Mouse (Mus musculus): Measurements from ENCODE around the gene Runx1.

Runx1 gene

GRCm38 (mm10) chr16:92825908-92826650 is at the start of gene Runx1:
Gene Runx1, minus strand, starts transcription at chr16:92826149.
- DNase-seq (ENCODE audit: low spot score in 2 of 2), result no peak

DNA sequence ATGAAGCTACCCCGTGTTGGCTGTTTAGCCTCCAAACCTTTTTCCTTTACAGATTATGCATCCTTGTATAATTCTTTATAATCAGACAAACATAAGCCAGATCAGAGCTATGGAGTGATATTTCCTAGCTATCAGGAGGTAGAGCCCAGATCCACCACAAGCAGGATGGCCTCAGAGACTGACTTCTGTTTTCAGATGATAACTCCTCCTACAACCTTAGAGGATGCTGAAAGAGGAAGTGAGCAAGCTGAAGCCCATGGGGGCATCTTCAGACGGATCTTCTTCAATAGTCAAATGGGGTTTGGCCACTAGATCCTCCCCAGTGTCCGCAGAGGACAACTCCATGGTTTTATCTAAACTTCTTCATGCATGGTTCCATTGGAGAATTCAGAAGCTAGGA is 48.1 kb upstream of the Runx1 start:
- no peak for DNase-seq (ENCODE audit: low spot score in 2 of 2)

- DNase-seq (ENCODE audit: low spot score in 2 of 2), result no peak
Measured at GRCm38 (mm10) chr16:92871728-92872127, 45.8 kb upstream of the Runx1 start.

GRCm38 (mm10) chr16:92868550-92868949 is 42.6 kb upstream of the Runx1 start:
- no peak for DNase-seq (ENCODE audit: low spot score in 2 of 2)

DNA sequence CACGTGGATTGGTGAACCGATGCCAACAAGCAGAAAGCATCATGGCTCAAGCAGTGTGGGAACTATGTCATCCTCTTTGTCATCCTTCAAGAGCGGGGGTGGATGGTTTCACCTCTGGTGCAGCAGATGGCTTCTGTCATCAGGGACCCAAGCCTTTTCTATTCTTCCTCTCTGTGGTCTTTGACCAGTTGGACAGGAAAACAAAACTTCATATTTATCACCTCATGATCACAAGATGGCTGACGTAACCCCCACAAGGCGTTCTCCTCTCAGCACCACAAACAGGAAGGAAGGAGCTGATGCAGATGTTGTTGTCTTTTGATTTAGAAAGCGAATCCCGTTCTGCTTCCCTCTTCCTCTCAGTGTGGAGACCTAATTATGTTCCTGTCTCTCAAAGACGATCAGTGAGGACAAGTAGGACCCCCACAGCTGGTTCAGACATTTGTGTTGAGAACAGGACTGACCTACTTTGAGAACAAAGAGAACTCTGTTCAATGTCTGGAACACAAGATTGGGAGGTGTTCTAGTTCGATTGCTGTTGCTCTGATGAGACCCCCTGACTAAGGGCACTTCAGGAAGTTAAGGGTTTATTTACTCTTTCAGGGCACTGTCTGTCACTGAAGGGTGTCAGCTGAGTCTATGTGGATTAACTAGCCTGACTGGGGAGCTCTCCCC is 41.4 kb upstream of the Runx1 start:
- DNase-seq (ENCODE audit: low spot score in 2 of 2), result no peak

GRCm38 (mm10) chr16:92865314-92865713 is 39.4 kb upstream of the Runx1 start:
- DNase-seq (ENCODE audit: low spot score in 2 of 2), result no peak

- no peak for DNase-seq (ENCODE audit: low spot score in 2 of 2)
Measured at GRCm38 (mm10) chr16:92864191-92864590, 38.2 kb upstream of the Runx1 start.

DNA sequence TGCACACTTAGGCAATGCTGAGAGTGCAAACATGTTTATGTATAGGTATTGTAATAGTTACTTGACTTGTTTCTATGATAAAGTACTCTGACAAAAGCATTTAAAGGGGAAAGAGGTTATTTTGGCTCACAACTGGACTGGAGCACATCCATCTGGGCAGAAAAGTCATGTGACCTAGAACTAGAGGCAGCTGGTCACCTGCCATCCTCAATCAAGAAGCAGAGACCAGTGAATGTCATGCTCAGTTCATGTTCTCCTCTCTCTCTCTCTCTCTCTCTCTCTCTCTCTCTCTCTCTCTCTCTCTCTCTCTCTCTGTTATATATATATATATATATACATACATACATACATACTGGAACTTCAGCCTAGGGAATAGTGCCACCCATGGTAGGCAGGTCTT is 37.2 kb upstream of the Runx1 start:
- no peak for DNase-seq (ENCODE audit: low spot score in 2 of 2)

DNA sequence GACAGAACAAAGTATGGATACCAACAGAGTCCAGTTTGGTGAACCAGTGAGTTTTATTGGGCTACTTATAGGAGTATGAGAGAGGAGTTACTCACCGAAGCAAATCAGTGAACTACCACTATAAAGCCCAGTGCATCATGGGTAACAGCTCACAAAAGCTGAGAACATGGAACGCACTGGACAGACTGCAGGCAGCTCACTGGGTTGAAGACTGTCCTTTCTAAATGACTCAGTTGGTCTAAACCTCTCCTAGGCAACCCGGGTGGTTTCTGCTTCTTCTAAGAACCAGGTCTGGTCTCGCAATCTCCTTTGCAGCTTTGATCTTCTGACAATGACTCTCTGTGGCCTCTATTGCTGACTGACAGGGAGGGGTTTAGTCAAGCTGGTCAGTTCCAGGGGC is 36.5 kb upstream of the Runx1 start:
- DNase-seq (ENCODE audit: low spot score in 2 of 2), result no peak

- DNase-seq (ENCODE audit: low spot score in 2 of 2), result no peak
Measured at GRCm38 (mm10) chr16:92861571-92861970, 35.6 kb upstream of the Runx1 start.

DNA sequence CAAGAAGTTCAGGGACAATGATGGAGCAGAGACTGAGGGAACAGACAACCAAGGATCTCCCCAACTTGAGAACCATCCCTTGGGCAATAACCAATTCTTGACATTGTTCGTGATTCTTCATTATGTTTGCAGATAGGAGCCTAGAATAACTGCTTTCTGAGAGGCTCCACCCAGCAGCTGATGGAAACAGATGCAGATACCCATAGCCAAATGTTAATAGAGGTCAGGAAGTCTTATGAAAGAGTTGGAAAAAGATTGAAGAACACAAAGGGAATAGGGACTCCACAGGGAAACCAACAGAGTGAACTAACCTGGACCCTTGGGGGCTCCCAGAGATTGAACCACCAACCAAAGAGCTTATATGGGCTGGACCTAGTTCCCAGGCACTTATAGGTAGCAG is 34.7 kb upstream of the Runx1 start:
- no peak for DNase-seq (ENCODE audit: low spot score in 2 of 2)

- DNase-seq (ENCODE audit: low spot score in 2 of 2), result no peak
Measured at GRCm38 (mm10) chr16:92856779-92857178, 30.8 kb upstream of the Runx1 start.

- DNase-seq (ENCODE audit: low spot score in 2 of 2), result no peak
Measured at GRCm38 (mm10) chr16:92852276-92852675, 26.3 kb upstream of the Runx1 start.

GRCm38 (mm10) chr16:92850416-92850815 is 24.5 kb upstream of the Runx1 start:
- no peak for DNase-seq (ENCODE audit: low spot score in 2 of 2)

DNA sequence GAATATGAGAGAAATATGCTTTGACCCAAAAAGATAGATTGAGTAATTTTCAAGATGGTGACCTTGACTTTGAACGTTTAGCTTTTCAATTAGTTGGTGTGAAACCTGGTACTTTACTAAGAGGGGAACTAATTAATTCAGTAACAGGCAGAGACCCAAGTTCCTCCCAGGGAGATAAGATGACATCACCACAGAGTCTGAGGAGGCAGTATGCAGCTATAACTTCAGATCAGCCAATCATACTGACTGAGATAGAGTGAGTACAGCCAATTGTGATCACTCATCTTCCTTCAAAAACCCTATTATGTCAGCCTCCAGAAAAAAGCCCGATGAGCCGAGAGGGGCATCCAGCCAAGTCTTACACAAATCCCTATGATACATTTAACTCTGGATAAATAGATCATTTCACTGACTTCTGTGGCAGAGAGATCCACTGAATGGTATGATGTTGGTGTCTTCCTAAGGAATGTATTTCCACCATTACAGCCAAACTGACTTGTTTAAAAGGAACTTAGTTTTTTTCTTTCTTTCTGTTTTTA is 21.9 kb upstream of the Runx1 start:
- no peak for DNase-seq (ENCODE audit: low spot score in 2 of 2)

DNA sequence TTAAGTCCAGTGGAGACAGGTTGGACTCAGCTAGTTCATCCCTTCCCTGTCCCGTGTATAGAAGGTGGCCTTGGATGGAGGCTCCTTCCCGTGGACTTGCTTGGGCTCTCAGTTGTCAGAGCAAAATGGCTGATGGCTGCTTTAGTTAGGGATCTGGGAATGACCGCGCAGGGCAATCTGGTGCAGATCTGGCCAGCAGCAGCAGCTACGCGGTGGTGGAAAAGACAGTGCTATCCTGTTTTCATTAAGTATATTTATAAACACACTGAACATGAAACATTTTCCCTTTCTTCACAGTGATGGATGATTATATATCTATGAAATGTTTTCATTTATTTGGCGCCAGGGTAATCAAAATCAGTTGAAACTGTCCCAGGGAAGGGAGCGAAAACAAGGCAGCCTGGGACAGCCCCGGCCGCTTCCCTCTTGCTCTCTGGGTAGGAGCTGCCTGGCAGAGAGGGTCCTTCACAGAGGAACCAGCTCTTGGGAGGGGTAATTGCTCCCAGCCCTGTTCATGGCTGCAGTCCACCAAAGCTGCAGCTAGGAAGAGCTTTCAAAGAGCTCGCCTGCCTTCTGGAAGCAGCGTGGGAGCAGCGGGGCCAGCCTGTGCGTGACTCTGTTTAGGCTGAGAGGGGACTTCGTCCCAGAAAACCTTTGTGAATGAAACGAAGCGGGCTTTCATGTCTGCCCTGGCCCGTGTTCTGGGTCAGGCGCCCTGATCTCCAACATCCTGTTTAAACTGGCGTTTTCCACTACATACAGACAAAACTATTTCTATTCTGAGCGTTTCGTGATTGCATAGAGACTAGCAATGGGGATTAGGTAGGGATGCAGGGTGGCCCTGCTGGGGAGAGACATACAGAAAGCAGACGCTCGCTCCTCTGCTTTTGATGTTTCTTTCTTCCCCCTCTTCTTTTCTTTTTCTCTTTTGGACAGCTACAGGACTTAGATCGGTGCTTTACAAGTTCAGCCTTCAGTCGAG is 19.6 kb upstream of the Runx1 start:
- DNase-seq (ENCODE audit: low spot score in 2 of 2), result no peak

DNA sequence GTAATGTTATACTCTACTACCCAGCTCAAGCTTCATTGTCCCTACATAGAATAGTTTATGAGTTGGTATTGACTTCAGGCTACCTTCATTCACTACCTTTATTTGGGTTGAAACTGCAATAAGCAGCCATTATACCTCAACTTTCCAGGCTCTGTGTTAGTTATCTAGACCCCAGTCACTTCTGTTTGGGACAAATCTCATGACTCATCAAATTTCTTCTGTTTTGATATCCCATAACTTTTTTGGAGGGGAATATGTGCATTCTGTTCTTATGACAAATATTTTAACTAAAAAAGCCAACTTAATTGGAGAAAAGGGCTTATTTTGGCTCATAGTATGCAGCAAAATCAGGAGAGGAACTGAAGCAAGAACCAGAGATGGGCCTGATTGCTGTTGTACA is 12.8 kb upstream of the Runx1 start:
- DNase-seq (ENCODE audit: low spot score in 2 of 2), result no peak

DNA sequence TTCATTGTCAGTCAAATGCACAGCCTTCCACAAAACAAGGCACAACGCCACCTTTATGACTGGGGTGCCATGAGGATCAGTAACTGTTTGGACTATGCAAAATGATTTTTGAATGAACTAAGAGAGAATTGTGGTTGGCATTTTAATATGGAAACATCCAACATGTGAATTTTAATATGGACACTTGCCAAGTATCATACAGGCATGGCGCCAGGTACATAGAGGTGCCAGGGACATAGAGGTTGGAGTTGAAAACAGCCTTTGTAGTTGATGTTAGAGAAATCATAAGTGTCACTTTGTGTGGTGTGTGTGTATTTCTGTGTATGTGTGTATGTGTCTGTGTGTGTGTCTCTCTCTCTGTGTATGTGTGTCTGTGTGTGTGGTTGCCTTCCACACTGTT is 5.4 kb upstream of the Runx1 start:
- no peak for DNase-seq (ENCODE audit: low spot score in 2 of 2)

DNA sequence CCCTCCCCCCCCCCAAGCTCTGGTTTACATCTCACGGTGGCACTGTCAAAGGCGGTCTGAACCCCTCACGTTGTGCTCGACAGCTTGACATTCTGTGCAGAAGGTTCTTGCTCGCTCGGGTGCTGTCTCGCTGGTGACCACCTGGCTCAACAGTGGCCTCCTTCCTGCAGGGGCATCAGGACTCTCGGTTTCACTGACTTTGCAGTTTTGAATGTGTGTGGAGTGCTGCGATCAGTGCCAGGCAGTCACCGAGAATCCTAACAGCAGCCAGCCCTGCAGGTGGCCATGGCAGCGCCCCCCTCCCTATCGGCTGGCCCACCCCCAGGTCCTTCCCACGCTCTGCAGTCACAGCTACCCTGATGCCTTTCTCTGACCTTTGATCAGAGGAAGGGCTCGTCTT is 4.5 kb upstream of the Runx1 start:
- DNase-seq (ENCODE audit: low spot score in 2 of 2), result no peak

- DNase-seq (ENCODE audit: low spot score in 2 of 2), result no peak
Measured at GRCm38 (mm10) chr16:92828308-92828862, 2.4 kb upstream of the Runx1 start.

DNA sequence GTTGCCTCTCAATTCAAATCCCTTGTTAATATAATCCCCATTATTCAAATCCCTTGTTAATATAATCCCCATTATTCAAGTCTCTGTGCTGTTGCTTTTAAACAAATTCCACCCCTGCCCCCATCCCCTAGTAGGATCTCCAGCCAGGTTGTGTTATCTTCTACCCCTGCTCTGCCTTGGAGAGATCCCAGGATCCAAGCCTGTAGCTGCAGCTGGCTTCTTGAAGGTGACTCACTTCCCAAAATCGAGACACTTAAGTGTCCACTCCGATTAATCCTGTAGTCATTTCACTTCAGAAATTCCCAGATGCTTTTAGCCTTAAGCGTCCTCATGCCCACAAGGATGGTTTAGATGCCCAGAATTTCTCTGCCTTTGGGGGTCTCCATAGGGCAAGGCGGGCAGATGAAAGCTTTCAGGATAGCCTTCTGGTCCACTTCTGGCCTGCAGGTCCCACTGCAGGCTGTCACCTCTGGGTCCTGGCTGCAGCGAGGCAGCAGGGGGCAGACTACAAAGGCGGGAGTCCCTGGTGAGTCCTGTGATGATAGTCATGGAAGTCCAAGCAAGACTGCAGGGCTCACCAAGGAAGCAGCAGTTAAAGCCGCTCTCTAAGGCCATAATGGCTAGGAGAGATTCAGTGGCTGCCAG is 1.8 kb upstream of the Runx1 start:
- no peak for DNase-seq (ENCODE audit: low spot score in 2 of 2)
